In the genomic region with DNA sequence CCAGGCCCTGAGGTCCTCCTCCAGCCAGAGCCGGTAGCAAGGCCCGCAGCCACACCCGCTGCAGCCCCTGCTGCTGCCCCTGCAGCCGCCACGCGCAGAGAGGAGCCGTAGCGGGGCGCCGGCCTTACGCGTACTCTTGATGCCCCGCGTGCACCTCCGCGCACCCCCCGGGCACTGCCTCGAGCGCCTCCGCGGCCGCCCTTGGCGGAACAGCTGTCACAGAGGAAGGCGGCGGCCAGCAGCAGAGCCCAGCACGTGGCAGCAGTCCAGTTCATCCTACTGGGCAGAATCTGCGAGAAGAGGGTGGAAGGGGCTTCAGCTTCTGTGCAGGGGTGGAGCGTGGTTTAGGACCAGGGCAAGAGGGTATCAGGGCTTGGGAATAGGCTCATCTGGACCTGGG, we compare ENCODE assay signal across 8 mouse cellular contexts. TPM values are rescaled to one million over a fixed set of nuclear protein-coding genes. Genes with fewer than 3 reads are reported as not detected.
DNase-seq lines count a peak whose midpoint lies in the region; ATAC-seq lines count a peak whose summit lies in the region.
"Had no signal": no experiment of that assay in that cellular context is flagged by ENCODE, and none has a peak within 500 bp of the region (broad histone marks: within the 10 kb centered on the region; RNA-seq: fewer than 3 reads in every experiment).

No protein-coding gene starts in this region.

- H3K9ac ChIP-seq in neural tube, embryonic 12.5 days: peak overlapping the region; percentile 58
- H3K9ac ChIP-seq: liver, embryonic 15.5 days had no signal

- H3K4me3 ChIP-seq in neural tube, embryonic 12.5 days: peak overlapping the region; percentile 20
- H3K4me3 ChIP-seq: liver, embryonic 15.5 days had no signal

- peak; percentile 42 for ATAC-seq in neural tube, embryonic 12.5 days (ENCODE audit: low FRiP score, low read depth)

- 5% methylated on average over 28 of the region's 28 CpGs for WGBS in neural tube, embryonic 12.5 days

- peak overlapping the region; percentile 62 for H3K4me2 ChIP-seq in neural tube, embryonic 12.5 days (replicated peaks)
- H3K4me2 ChIP-seq: liver, embryonic 15.5 days had no signal

- peaks cover 27% of the 10 kb centered on the region for H3K27me3 ChIP-seq in neural tube, embryonic 12.5 days (replicated peaks)

- peaks cover 8% of the 10 kb centered on the region; the same call in 1 of the 2 replicates for H3K36me3 ChIP-seq in neural tube, embryonic 12.5 days
- H3K36me3 ChIP-seq: liver, embryonic 15.5 days had no signal

- H3K9me3 ChIP-seq in neural tube, embryonic 12.5 days: no peaks in the 10 kb centered on the region
- H3K9me3 ChIP-seq: liver, embryonic 15.5 days had no signal

- intact Hi-C loops in left cerebral cortex, postnatal 14 days (cut with DNase I): loop anchor here (5.0 kb wide), 1 partner anchor 674 kb away; no protein-coding TSS in a partner anchor

- peak; percentile 41 for DNase-seq in ovary, postnatal 36 days (ENCODE audit: low spot score)
- no peak for DNase-seq in ovary, adult 18-20 months (ENCODE audit: low spot score)
- peak; percentile 62 for DNase-seq in cerebellum, postnatal 36 days
- DNase-seq in frontal cortex, postnatal 25 days (ENCODE audit: low spot score in 2 of 2): peak; percentile 37 to 42
- DNase-seq in left cerebral cortex, postnatal 14 days (ENCODE audit: low spot score in 2 of 2): peak; percentile 57 to 61
- DNase-seq in spleen, postnatal 4 days (ENCODE audit: low spot score in 2 of 2): no peak

- H3K4me1 ChIP-seq in neural tube, embryonic 12.5 days: peaks cover 8% of the 10 kb centered on the region
- H3K4me1 ChIP-seq: liver, embryonic 15.5 days had no signal

- no peak overlapping the region for H3K27ac ChIP-seq in neural tube, embryonic 12.5 days
- H3K27ac ChIP-seq: liver, embryonic 15.5 days had no signal

RNA-seq across cellular contexts. Expression of gene Sprn, which starts 1.3 kb away (rescaled TPM):
- 100 to 1,000 TPM; 213 to 214 TPM for total RNA-seq in left cerebral cortex, postnatal 14 days (2021)
- 3.7 and 4.3 TPM in 2 replicates for polyA plus RNA-seq in neural tube, embryonic 12.5 days (2016; fragmentation: Nextera tagmentation; extraction: Ambion mirVana)
- polyA plus RNA-seq: liver, embryonic 15.5 days had no signal

RNA-seq across cellular contexts. Expression of gene Olfr522, which starts 11.2 kb away (rescaled TPM):
- total RNA-seq in left cerebral cortex, postnatal 14 days (2021): not detected
- polyA plus RNA-seq in neural tube, embryonic 12.5 days (2016; fragmentation: Nextera tagmentation; extraction: Ambion mirVana): not detected in 2 replicates
- polyA plus RNA-seq: liver, embryonic 15.5 days had no signal

RNA-seq across cellular contexts. Expression of gene Mtg1, which starts 16.0 kb away (rescaled TPM):
- 10 to 100 TPM; 19.5 to 21.8 TPM for total RNA-seq in left cerebral cortex, postnatal 14 days (2021)
- polyA plus RNA-seq in neural tube, embryonic 12.5 days (2016; fragmentation: Nextera tagmentation; extraction: Ambion mirVana): 24.2 and 26.0 TPM in 2 replicates

RNA-seq across cellular contexts. Expression of gene Olfr523, which starts 19.6 kb away (rescaled TPM):
- under 1 TPM in 1 of 2 experiments, not detected in 1; 0.11 TPM for total RNA-seq in left cerebral cortex, postnatal 14 days (2021)
- not detected in 2 replicates for polyA plus RNA-seq in neural tube, embryonic 12.5 days (2016; fragmentation: Nextera tagmentation; extraction: Ambion mirVana)
- polyA plus RNA-seq: liver, embryonic 15.5 days had no signal

RNA-seq across cellular contexts. Expression of gene Echs1, which starts 37.1 kb away (rescaled TPM):
- total RNA-seq in left cerebral cortex, postnatal 14 days (2021): 10 to 100 TPM; 49.1 to 55.7 TPM
- 136 and 139 TPM in 2 replicates for polyA plus RNA-seq in neural tube, embryonic 12.5 days (2016; fragmentation: Nextera tagmentation; extraction: Ambion mirVana)

Comparison
In these comparisons a context has a peak if more than half of its experiments do, and no peak if none do; other contexts are left out.
1. DNase-seq: peak in ovary, postnatal 36 days (single experiment), cerebellum, postnatal 36 days (2 of 2), frontal cortex, postnatal 25 days (2 of 2) and left cerebral cortex, postnatal 14 days (2 of 2); none in ovary, adult 18-20 months (single experiment) and spleen, postnatal 4 days (0 of 2).